Mouse (Mus musculus): ENCODE measurements around the gene Sptbn4.

- no peak for TF ChIP-seq CHD2 (IDR thresholded peaks at IDR 0.05; ENCODE audit: low read depth, low read length)
- no peak for TF ChIP-seq MAFK (IDR thresholded peaks at IDR 0.05; ENCODE audit: insufficient read depth, low read depth, low read length)
- TF ChIP-seq ZC3H11A (IDR thresholded peaks at IDR 0.05; ENCODE audit: borderline replicate concordance, low read depth, low read length): no peak
- no peak for TF ChIP-seq HCFC1 (IDR thresholded peaks at IDR 0.05; ENCODE audit: borderline replicate concordance, insufficient read depth, low read length)
Observed at GRCm38 (mm10) chr7:27381560-27381959, 65.9 kb downstream of the Sptbn4 start.

Measured in ES-E14 (cell line).